ENCODE assay signal across 8 mouse cellular contexts in genomic region chr16:45742615-45743476, GRCm38 (mm10). TPM values are rescaled to one million over a fixed set of nuclear protein-coding genes. Genes with fewer than 3 reads are reported as not detected.
DNase-seq lines count a peak whose midpoint lies in the region; ATAC-seq and TF ChIP-seq lines count a peak whose summit lies in the region.

TSS of gene Abhd10 (minus strand) at chr16:45742955.

- peak within 1 kb of the TSS; percentile 58 for H3K4me2 ChIP-seq in hindbrain, embryonic 16.5 days (ENCODE audit: low read length)

- H3K9me3 ChIP-seq in hindbrain, embryonic 16.5 days (ENCODE audit: control insufficient read depth, low read length) = no peaks in the 10 kb centered on the region

- intact Hi-C loops in left cerebral cortex, adult 2 months (cut with DNase I) = no loop called here

- peak; percentile 76 for DNase-seq in WW6 (ENCODE audit: low read depth, low spot score)
- DNase-seq in cerebellum, postnatal 4 days (ENCODE audit: low spot score in 2 of 2) = peak; percentile 95 to 99
- peak; percentile 93 for DNase-seq in gastrocnemius, adult 18-20 months (ENCODE audit: low spot score)
- DNase-seq in left cerebral cortex, adult 2 months (ENCODE audit: extremely low spot score in 1 of 2, low spot score in 2 of 2) = peak; percentile 95 to 96
- DNase-seq in right cerebral cortex, adult 2 months (ENCODE audit: low spot score in 2 of 2) = peak; percentile 95 to 96
- peak; percentile 94 for DNase-seq in urinary bladder, postnatal 14 days (ENCODE audit: low spot score)

- H3K4me1 ChIP-seq in hindbrain, embryonic 16.5 days (ENCODE audit: control insufficient read depth, insufficient read depth, low read depth, low read length) = peaks cover 14% of the 10 kb centered on the region

- H3K36me3 ChIP-seq in hindbrain, embryonic 16.5 days (ENCODE audit: control insufficient read depth, insufficient read depth, low read length) = no peaks in the 10 kb centered on the region

- H3K27ac ChIP-seq in hindbrain, embryonic 16.5 days (ENCODE audit: low read depth, low read length) = peak within 1 kb of the TSS; percentile 91
- peak within 1 kb of the TSS; percentile 96 for H3K27ac ChIP-seq in left cerebral cortex, adult 2 months

- no peak for TF ChIP-seq CTCF in left cerebral cortex, adult 2 months (IDR thresholded peaks at IDR 0.05)

- under 1% methylated on average over 47 of the region's 51 CpGs for WGBS in hindbrain, embryonic 16.5 days

- H3K9ac ChIP-seq in hindbrain, embryonic 16.5 days (ENCODE audit: low read depth, low read length) = peak within 1 kb of the TSS; percentile 90

- peak within 1 kb of the TSS; percentile 71 for H3K4me3 ChIP-seq in hindbrain, embryonic 16.5 days (ENCODE audit: low read length)
- H3K4me3 ChIP-seq in left cerebral cortex, adult 2 months = peak within 1 kb of the TSS; percentile 88

- no peaks in the 10 kb centered on the region for H3K27me3 ChIP-seq in hindbrain, embryonic 16.5 days (replicated peaks; ENCODE audit: control insufficient read depth, insufficient read depth, low read length)

- peak; percentile 99 for ATAC-seq in hindbrain, embryonic 16.5 days
- peak; percentile 92 for ATAC-seq in megakaryocyte, adult 5-6 weeks (ENCODE audit: poor library complexity, severe bottlenecking)

RNA-seq across cellular contexts. Expression of gene Abhd10, which starts in this region (rescaled TPM):
- 10 to 100 TPM; 11.3 to 13.8 TPM for total RNA-seq in gastrocnemius, adult 18-20 months (2021)
- polyA plus RNA-seq in hindbrain, embryonic 16.5 days (2015; fragmentation: Nextera tagmentation; extraction: Ambion mirVana) = 39.3 and 39.5 TPM in 2 replicates
- 10 to 100 TPM; 21.6 to 23.7 TPM for total RNA-seq in left cerebral cortex, adult 2 months (2021)
- total RNA-seq in megakaryocyte, adult 5-6 weeks (2015) = 20.0 and 21.9 TPM in 2 replicates
- total RNA-seq in megakaryocyte, adult 5-6 weeks (2017) = 19.6 and 20.3 TPM in 2 replicates

Comparison
In these comparisons a context has a peak if more than half of its experiments do, and no peak if none do; other contexts are left out.
1. Peak in every context shown above with its lines: DNase-seq, ATAC-seq, H3K4me3 ChIP-seq and H3K27ac ChIP-seq.